Mouse (Mus musculus) frontal cortex, postnatal 10 days (tissue): Measurements from ENCODE around the gene Olfr462.

Experiments
- DNase-seq, 2 experiments: peaks; one replicate each; pipeline ENCODE4 v3.0.0; 2022; ENCODE audit warnings: low spot score in 2 of 2, mixed read lengths in 1 of 2

The Olfr462 gene

GRCm38 (mm10) chr11:87847884-87848283 is 44.2 kb downstream of the Olfr462 start:
- no peak for DNase-seq

- DNase-seq: no peak
Observed at GRCm38 (mm10) chr11:87846968-87847600, 45.0 kb downstream of the Olfr462 start.

- DNase-seq: no peak
Observed at GRCm38 (mm10) chr11:87841436-87841835, 50.6 kb downstream of the Olfr462 start.

- DNase-seq: no peak
Observed at GRCm38 (mm10) chr11:87840676-87841075, 51.4 kb downstream of the Olfr462 start.
